Mouse (Mus musculus): ENCODE measurements at regions not wholly inside any gene's neighbourhood (a gene's known extent, or its start where the extent isn't known, plus 50 kb on each side); places are given as distances from the start of the nearest gene placed in this dataset.

GRCm38 (mm10) chr8:89655369-89655768, 611.4 kb upstream of the Sall1 start:
- DNase-seq (ENCODE audit: low read depth, low spot score) = no peak

- DNase-seq (ENCODE audit: low read depth, low spot score) = no peak
Observed at GRCm38 (mm10) chr8:89649207-89649890, 605.4 kb upstream of the Sall1 start.

- DNase-seq (ENCODE audit: low read depth, low spot score) = no peak
Observed at GRCm38 (mm10) chr8:89646946-89647345, 603.0 kb upstream of the Sall1 start.

GRCm38 (mm10) chr8:89641339-89641738, 597.4 kb upstream of the Sall1 start:
- no peak for DNase-seq (ENCODE audit: low read depth, low spot score)

- no peak for DNase-seq (ENCODE audit: low read depth, low spot score)
Observed at GRCm38 (mm10) chr8:89634864-89635263, 590.9 kb upstream of the Sall1 start.

- no peak for DNase-seq (ENCODE audit: low read depth, low spot score)
Observed at GRCm38 (mm10) chr8:89632304-89632703, 588.3 kb upstream of the Sall1 start.

GRCm38 (mm10) chr8:89630540-89630939, 586.6 kb upstream of the Sall1 start:
- DNase-seq (ENCODE audit: low read depth, low spot score) = no peak

GRCm38 (mm10) chr8:89618089-89618488, 574.1 kb upstream of the Sall1 start:
- DNase-seq (ENCODE audit: low read depth, low spot score) = no peak

GRCm38 (mm10) chr8:89615863-89616558, 572.0 kb upstream of the Sall1 start:
- no peak for DNase-seq (ENCODE audit: low read depth, low spot score)

GRCm38 (mm10) chr8:89609074-89609473, 565.1 kb upstream of the Sall1 start:
- DNase-seq (ENCODE audit: low read depth, low spot score) = no peak

GRCm38 (mm10) chr8:89605905-89606468, 562.0 kb upstream of the Sall1 start:
- no peak for DNase-seq (ENCODE audit: low read depth, low spot score)

GRCm38 (mm10) chr8:89604461-89604860, 560.5 kb upstream of the Sall1 start:
- DNase-seq (ENCODE audit: low read depth, low spot score) = no peak

- no peak for DNase-seq (ENCODE audit: low read depth, low spot score)
Observed at GRCm38 (mm10) chr8:89596380-89596779, 552.4 kb upstream of the Sall1 start.

- DNase-seq (ENCODE audit: low read depth, low spot score) = no peak
Observed at GRCm38 (mm10) chr8:89583091-89583490, 539.1 kb upstream of the Sall1 start.

- no peak for DNase-seq (ENCODE audit: low read depth, low spot score)
Observed at GRCm38 (mm10) chr8:89582566-89582965, 538.6 kb upstream of the Sall1 start.

GRCm38 (mm10) chr8:89571816-89572215, 527.9 kb upstream of the Sall1 start:
- DNase-seq (ENCODE audit: low read depth, low spot score) = peak; percentile 29

GRCm38 (mm10) chr8:89570639-89571325, 526.8 kb upstream of the Sall1 start:
- DNase-seq (ENCODE audit: low read depth, low spot score) = no peak

- DNase-seq (ENCODE audit: low read depth, low spot score) = no peak
Observed at GRCm38 (mm10) chr8:89569406-89569805, 525.4 kb upstream of the Sall1 start.

- no peak for DNase-seq (ENCODE audit: low read depth, low spot score)
Observed at GRCm38 (mm10) chr8:89568641-89569040, 524.7 kb upstream of the Sall1 start.

GRCm38 (mm10) chr8:89566986-89567385, 523.0 kb upstream of the Sall1 start:
- no peak for DNase-seq (ENCODE audit: low read depth, low spot score)

- DNase-seq (ENCODE audit: low read depth, low spot score) = no peak
Observed at GRCm38 (mm10) chr8:89566461-89566860, 522.5 kb upstream of the Sall1 start.

- DNase-seq (ENCODE audit: low read depth, low spot score) = no peak
Observed at GRCm38 (mm10) chr8:89565147-89565826, 521.3 kb upstream of the Sall1 start.

Data from telencephalon, adult 2 months (tissue).